Mouse (Mus musculus): ENCODE data around the gene Gm45902.

The Gm45902 gene

GRCm38 (mm10) chr2:3512552-3513454 is at the start of gene Gm45902, which contains the start of the genes Hspa14 and Cdnf:
Gene Gm45902, minus strand, starts transcription at chr2:3512790.
Gene Hspa14, minus strand, starts transcription at chr2:3512814.
Gene Cdnf, plus strand, starts transcription at chr2:3513030.
- peak; percentile 98 for DNase-seq (ENCODE audit: extremely low spot score, low read depth, low spot score)

GRCm38 (mm10) chr2:3546588-3546987 is 34.0 kb upstream of the Gm45902 start:
- DNase-seq (ENCODE audit: extremely low spot score, low read depth, low spot score) = peak; percentile 12

GRCm38 (mm10) chr2:3546055-3546454 is 33.5 kb upstream of the Gm45902 start:
- no peak for DNase-seq (ENCODE audit: extremely low spot score, low read depth, low spot score)

GRCm38 (mm10) chr2:3541307-3542079 is 28.9 kb upstream of the Gm45902 start:
- DNase-seq (ENCODE audit: extremely low spot score, low read depth, low spot score) = no peak

- no peak for DNase-seq (ENCODE audit: extremely low spot score, low read depth, low spot score)
Observed at GRCm38 (mm10) chr2:3526288-3526687, 13.7 kb upstream of the Gm45902 start.

- no peak for DNase-seq (ENCODE audit: extremely low spot score, low read depth, low spot score)
Observed at GRCm38 (mm10) chr2:3522558-3522957, 10.0 kb upstream of the Gm45902 start.

- DNase-seq (ENCODE audit: extremely low spot score, low read depth, low spot score) = peak; percentile 20
Observed at GRCm38 (mm10) chr2:3512076-3512475, 514 bp downstream of the Gm45902 start.

- DNase-seq (ENCODE audit: extremely low spot score, low read depth, low spot score) = no peak
Observed at GRCm38 (mm10) chr2:3500886-3501285, 11.7 kb downstream of the Gm45902 start.

GRCm38 (mm10) chr2:3499543-3499942 is 13.0 kb downstream of the Gm45902 start:
- no peak for DNase-seq (ENCODE audit: extremely low spot score, low read depth, low spot score)

- DNase-seq (ENCODE audit: extremely low spot score, low read depth, low spot score) = no peak
Observed at GRCm38 (mm10) chr2:3493833-3494409, 18.7 kb downstream of the Gm45902 start.

- no peak for DNase-seq (ENCODE audit: extremely low spot score, low read depth, low spot score)
Observed at GRCm38 (mm10) chr2:3489816-3490215, 22.8 kb downstream of the Gm45902 start.

GRCm38 (mm10) chr2:3480239-3480638 is 32.4 kb downstream of the Gm45902 start:
- DNase-seq (ENCODE audit: extremely low spot score, low read depth, low spot score) = no peak

GRCm38 (mm10) chr2:3475746-3476251 is 36.8 kb downstream of the Gm45902 start:
- DNase-seq (ENCODE audit: extremely low spot score, low read depth, low spot score) = no peak

GRCm38 (mm10) chr2:3474861-3475283 is 37.7 kb downstream of the Gm45902 start, which contains the start of gene Suv39h2:
Gene Suv39h2, minus strand, starts transcription at chr2:3475031.
- DNase-seq (ENCODE audit: extremely low spot score, low read depth, low spot score) = peak; percentile 72

- peak; percentile 24 for DNase-seq (ENCODE audit: extremely low spot score, low read depth, low spot score)
Observed at GRCm38 (mm10) chr2:3474361-3474805, 38.2 kb downstream of the Gm45902 start.

- peak; percentile 31 for DNase-seq (ENCODE audit: extremely low spot score, low read depth, low spot score)
Observed at GRCm38 (mm10) chr2:3473891-3474290, 38.7 kb downstream of the Gm45902 start.

- DNase-seq (ENCODE audit: extremely low spot score, low read depth, low spot score) = no peak
Observed at GRCm38 (mm10) chr2:3456590-3456989, 56.0 kb downstream of the Gm45902 start.

Measured in hindlimb bud, embryonic 11.5 days (tissue).